In the genomic region with DNA sequence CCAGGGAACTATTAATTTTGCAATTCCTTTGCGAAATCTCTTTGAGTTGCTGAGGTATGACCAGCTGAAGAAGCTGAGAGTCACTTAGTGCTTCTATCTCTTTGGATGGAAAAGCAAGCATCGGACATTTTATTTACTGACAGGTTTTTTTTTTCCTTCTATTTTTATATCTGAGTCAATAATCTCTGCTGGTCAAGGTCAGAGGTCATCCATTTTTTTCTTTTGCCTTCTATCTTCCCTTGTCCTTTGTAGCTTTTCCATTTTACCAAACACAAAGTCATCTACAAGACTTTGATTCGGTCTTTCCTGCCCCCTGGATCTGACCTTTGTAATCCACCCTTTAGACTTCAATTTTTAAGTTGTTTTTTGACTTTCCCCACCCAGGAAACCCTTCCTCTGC, we compare ENCODE assay signal across 32 mouse cellular contexts.
"Had no signal": no experiment of that assay in that cellular context is flagged by ENCODE, and none has a peak within 500 bp of the region (broad histone marks: within the 10 kb centered on the region; RNA-seq: fewer than 3 reads in every experiment).

No protein-coding gene starts in this region.

- H3K9ac ChIP-seq: limb, embryonic 12.5 days; limb, embryonic 13.5 days; limb, embryonic 15.5 days; liver, embryonic 13.5 days; liver, embryonic 14.5 days; liver, embryonic 15.5 days; liver, postnatal 0 days; lung, embryonic 14.5 days; lung, embryonic 15.5 days; midbrain, embryonic 12.5 days; midbrain, embryonic 13.5 days; midbrain, embryonic 15.5 days; neural tube, embryonic 12.5 days had no signal

- H3K4me3 ChIP-seq: left cerebral cortex, adult 2 months; limb, embryonic 10.5 days; limb, embryonic 12.5 days; limb, embryonic 13.5 days; limb, embryonic 15.5 days; liver, embryonic 13.5 days; liver, embryonic 15.5 days; lung, embryonic 15.5 days; megakaryocyte, embryonic 14.5 days; midbrain, embryonic 10.5 days; midbrain, embryonic 12.5 days; midbrain, embryonic 13.5 days; midbrain, embryonic 15.5 days; myocyte; neural tube, embryonic 12.5 days had no signal

- H3K27me3 ChIP-seq: limb, embryonic 12.5 days; limb, embryonic 13.5 days; limb, embryonic 15.5 days; liver, embryonic 13.5 days; liver, embryonic 15.5 days; lung, embryonic 15.5 days; megakaryocyte, embryonic 14.5 days; midbrain, embryonic 12.5 days; midbrain, embryonic 13.5 days; midbrain, embryonic 15.5 days; neural tube, embryonic 12.5 days had no signal

- DNase-seq: left cerebral cortex, postnatal 4 days; liver; liver, embryonic 13.5 days; liver, postnatal 0 days; lung, adult 18-20 months; lung, adult 2 months; lung, embryonic 14.5 days; lung, postnatal 10 days; lung, postnatal 14 days; lung, postnatal 36 days; lung, postnatal 4 days; midbrain, embryonic 14.5 days had no signal

- H3K9me3 ChIP-seq: limb, embryonic 10.5 days; limb, embryonic 12.5 days; limb, embryonic 13.5 days; limb, embryonic 15.5 days; liver, embryonic 13.5 days; liver, embryonic 15.5 days; lung, embryonic 15.5 days; midbrain, embryonic 10.5 days; midbrain, embryonic 12.5 days; midbrain, embryonic 13.5 days; midbrain, embryonic 15.5 days; neural tube, embryonic 12.5 days had no signal

- ATAC-seq: liver, postnatal 0 days; lung, postnatal 0 days; midbrain, embryonic 13.5 days; midbrain, embryonic 15.5 days; midbrain, embryonic 16.5 days had no signal

- H3K4me2 ChIP-seq: limb, embryonic 12.5 days; limb, embryonic 13.5 days; limb, embryonic 15.5 days; liver, embryonic 11.5 days; liver, embryonic 13.5 days; liver, embryonic 15.5 days; lung, embryonic 14.5 days; lung, embryonic 15.5 days; midbrain, embryonic 11.5 days; midbrain, embryonic 12.5 days; midbrain, embryonic 13.5 days; midbrain, embryonic 15.5 days; neural tube, embryonic 12.5 days had no signal

- H3K4me1 ChIP-seq: limb, embryonic 10.5 days; limb, embryonic 12.5 days; limb, embryonic 15.5 days; liver, embryonic 13.5 days; liver, embryonic 15.5 days; lung, embryonic 15.5 days; megakaryocyte, embryonic 14.5 days; midbrain, embryonic 10.5 days; midbrain, embryonic 12.5 days; midbrain, embryonic 13.5 days; midbrain, embryonic 15.5 days; neural tube, embryonic 12.5 days had no signal

- H3K36me3 ChIP-seq: limb, embryonic 10.5 days; limb, embryonic 12.5 days; limb, embryonic 13.5 days; limb, embryonic 15.5 days; liver, embryonic 13.5 days; liver, embryonic 15.5 days; lung, embryonic 15.5 days; midbrain, embryonic 10.5 days; midbrain, embryonic 12.5 days; midbrain, embryonic 13.5 days; midbrain, embryonic 15.5 days; neural tube, embryonic 12.5 days had no signal

- H3K27ac ChIP-seq: left cerebral cortex, adult 2 months; limb, embryonic 10.5 days; limb, embryonic 12.5 days; limb, embryonic 13.5 days; limb, embryonic 15.5 days; liver, embryonic 13.5 days; liver, embryonic 14.5 days; liver, embryonic 15.5 days; lung, embryonic 15.5 days; macrophage; midbrain, embryonic 10.5 days; midbrain, embryonic 12.5 days; midbrain, embryonic 13.5 days; midbrain, embryonic 15.5 days; neural tube, embryonic 12.5 days had no signal
